Mouse (Mus musculus) heart, postnatal 0 days (tissue): ENCODE results near the gene Prkch.

ENCODE experiments used
- CTCF ChIP-seq: IDR thresholded peaks from 2 replicates; pipeline ENCODE4 v1.5.1; 2016; ENCODE audit warnings: antibody characterized with exemption, control low read depth, low read depth
- EP300 ChIP-seq: IDR thresholded peaks from 2 replicates; pipeline ENCODE4 v1.6.1; 2016; ENCODE audit warnings: antibody characterized with exemption, low read depth

- TF ChIP-seq EP300 = no peak
- TF ChIP-seq CTCF = no peak
Observed at GRCm38 (mm10) chr12:73610831-73611370, 26.3 kb downstream of the Prkch start.
